Mouse (Mus musculus) urinary bladder, postnatal 10 days (tissue): ENCODE data around the gene Rasa1.

Experiments used
- DNase-seq: peaks from one replicate; pipeline ENCODE4 v3.0.0; 2022; ENCODE audit warnings: low spot score

Rasa1 gene

DNA sequence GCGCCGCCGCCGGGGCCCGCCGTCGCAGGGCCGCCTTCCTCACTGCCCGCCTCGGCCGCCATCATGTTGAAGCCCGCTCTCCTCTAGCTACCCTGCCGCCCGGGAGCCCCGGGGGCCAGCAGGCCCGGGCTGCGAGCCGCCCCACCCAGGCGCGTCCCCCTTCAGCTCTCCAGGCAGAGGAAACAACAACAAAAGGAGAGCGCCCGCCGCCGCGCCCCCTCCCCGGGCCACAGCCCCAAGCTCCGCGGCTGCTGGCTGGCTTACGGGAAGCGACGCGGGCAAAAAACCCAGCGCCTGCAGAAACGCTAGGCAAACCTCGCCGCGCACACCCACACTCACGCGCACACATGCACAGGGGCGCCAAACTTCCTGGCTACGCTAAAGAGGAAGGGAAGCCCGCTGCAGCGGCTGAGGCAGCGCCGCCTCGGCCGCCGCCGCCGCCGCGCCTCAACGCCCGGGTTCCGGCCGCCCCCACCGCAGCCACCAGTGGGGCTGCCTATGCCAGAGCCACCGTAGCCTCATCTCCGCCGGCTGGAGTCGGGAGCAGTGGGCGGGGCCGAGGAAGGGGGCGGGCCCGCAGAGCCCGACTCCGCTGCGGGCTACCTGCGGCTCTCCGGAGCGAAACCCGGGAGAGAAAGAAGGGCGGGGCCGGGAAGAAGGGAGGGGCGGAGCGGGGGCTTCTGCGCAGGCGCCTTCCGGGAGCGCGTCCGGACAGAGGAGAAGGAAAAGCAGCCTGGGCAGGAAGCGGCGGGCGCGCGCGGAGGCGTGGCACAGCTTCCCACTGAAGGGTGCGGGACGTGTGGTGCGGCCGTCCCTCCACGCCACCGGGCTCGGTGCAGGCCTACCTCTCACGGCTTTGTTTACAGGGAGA, at the start of gene Rasa1:
Rasa1 (minus strand) TSS at position 288 of the 871 bp plus-strand sequence.
- peak; percentile 75 for DNase-seq

DNA sequence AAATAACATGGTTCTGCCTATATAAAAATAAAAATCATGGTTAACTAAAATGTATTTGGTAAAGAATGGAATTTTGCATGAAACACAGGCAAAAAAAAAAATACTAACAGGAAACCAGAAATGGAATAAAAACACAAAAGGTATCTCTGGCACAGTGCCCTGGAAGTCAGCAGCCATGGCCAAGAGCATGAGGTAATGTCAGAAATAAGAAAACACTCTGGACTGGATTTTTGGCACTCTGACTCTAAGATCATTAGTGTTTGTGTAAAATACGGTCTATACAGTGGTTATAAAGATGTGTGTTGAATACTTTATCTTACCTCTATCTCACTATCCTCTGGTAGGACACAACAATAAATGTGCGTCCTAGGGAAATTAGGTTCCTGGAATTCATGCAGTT, 22.6 kb upstream of the Rasa1 start:
- no peak for DNase-seq

- DNase-seq, result no peak
These were observed 22.0 kb upstream of the Rasa1 start for GRCm38 (mm10) chr13:85310968-85311367.

DNA sequence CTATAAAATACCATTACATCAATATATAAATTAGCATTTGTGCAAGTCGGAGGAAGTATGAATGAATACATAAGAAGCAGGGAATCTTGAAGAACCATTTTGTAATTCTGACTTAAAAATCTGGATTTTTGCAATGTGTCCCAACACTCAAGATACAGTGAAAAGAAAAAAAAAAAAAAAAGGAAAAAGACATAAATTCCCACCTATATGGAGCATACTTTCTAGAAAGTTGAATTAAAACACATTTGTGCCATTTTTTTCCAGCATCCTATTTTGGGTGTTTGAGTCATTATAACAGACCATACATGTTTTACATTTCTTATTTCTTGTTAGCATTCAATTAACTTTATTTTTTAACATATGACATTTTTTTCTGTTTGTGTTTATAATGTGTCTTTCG, 21.6 kb upstream of the Rasa1 start:
- no peak for DNase-seq

- DNase-seq, result no peak
These were observed 17.1 kb upstream of the Rasa1 start for GRCm38 (mm10) chr13:85306039-85306438.

- no peak for DNase-seq
These were observed 1.7 kb upstream of the Rasa1 start for GRCm38 (mm10) chr13:85290651-85291050.

DNA sequence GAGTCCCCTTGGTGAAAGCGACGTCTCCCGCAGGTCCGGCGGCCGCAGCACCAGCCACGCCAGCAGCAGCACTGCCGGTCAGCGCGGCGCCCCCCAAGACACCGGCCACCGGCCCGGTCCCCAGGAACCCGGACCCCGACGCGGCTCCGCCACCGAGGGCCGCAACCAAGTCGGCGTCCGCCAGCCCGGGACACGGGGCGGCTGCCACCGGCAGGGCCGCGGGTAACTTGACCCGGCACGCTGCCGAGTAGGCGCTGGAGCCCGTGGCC, 422 bp downstream of the Rasa1 start:
- DNase-seq, result no peak

- no peak for DNase-seq
These were observed 905 bp downstream of the Rasa1 start for GRCm38 (mm10) chr13:85287876-85288573.

GRCm38 (mm10) chr13:85282626-85283025, 6.3 kb downstream of the Rasa1 start:
- no peak for DNase-seq

DNA sequence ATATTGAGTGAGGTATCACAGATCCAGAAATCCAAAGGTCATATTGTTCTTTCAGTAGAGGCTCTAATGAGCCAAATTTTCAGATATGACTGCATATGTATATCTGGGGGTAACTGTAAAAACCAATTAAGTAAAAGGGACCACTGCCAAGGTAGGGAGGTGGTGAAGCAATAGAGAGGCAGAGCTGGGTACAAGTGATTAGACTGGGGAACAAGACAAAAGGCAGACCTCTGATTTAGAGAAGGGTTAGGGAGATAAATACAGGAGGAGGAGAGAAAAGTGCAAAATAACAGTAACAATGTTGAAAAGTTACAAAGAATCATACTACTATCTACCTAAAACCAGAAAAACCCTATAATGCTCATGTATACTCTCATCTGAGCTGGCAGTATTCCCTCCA, 10.0 kb downstream of the Rasa1 start:
- no peak for DNase-seq

GRCm38 (mm10) chr13:85274572-85274971, 14.4 kb downstream of the Rasa1 start:
- no peak for DNase-seq

DNA sequence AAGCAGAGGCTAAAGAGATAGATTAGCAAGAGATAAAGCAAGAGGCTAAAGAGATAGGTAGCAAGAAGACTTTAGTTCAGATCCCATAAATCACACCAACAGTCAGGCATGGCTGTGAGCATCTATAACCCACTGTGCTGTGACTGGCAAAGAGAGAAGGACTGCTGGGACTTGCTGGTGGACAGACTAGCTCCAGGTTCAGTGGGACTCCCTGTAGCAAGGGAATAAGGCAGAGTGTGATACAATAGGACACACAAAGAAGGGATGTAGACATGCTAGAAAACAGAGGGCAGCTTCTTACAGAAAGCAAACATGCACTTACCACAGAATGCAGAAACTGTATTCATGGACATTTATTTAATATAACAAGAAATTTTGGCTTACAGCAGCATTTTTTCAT, 15.1 kb downstream of the Rasa1 start:
- DNase-seq, result no peak

GRCm38 (mm10) chr13:85238760-85239159, 50.2 kb downstream of the Rasa1 start:
- no peak for DNase-seq

DNA sequence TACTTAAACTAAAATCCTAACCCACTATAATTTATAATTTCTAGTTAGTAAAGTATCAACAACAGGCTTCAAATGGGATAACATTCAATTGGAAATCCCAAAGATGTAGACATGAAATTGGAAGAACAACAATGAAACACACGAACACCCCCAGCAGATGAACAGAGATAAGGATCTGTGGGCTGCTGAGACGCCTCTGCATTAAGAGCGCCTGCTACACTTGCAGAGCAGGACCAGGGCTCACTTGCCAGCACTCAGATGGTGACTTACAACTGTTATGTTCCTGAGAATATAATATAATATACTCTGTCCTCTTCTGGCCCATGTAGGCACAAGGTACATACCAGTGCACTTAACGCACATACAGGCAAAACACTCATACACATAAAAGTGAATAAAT, 70.3 kb downstream of the Rasa1 start:
- no peak for DNase-seq

- no peak for DNase-seq
These were observed 78.6 kb downstream of the Rasa1 start for GRCm38 (mm10) chr13:85210353-85210752.

- no peak for DNase-seq
These were observed 80.3 kb downstream of the Rasa1 start for GRCm38 (mm10) chr13:85208656-85209055.

- DNase-seq, result no peak
These were observed 81.4 kb downstream of the Rasa1 start for GRCm38 (mm10) chr13:85207493-85207892.

DNA sequence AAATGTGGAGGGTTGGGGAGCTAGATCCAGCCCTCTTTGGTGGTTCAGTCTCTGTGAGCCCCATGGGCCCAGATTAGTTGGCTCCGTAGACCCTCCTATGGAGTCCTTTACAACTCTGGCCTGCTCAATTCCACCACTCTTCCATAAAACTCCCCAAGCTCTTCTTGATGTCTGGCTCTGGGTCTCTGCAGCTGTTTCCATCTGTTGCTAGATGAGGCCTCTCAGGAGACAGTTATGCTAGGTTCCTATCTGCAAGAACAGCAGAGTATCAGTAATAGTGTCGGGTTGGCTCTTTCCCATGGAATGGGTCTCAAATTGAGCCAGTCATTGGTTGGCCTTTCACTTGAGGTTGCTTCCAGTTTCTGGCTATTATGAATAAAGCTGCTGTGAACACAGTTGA, 97.7 kb downstream of the Rasa1 start:
- DNase-seq, result no peak

DNA sequence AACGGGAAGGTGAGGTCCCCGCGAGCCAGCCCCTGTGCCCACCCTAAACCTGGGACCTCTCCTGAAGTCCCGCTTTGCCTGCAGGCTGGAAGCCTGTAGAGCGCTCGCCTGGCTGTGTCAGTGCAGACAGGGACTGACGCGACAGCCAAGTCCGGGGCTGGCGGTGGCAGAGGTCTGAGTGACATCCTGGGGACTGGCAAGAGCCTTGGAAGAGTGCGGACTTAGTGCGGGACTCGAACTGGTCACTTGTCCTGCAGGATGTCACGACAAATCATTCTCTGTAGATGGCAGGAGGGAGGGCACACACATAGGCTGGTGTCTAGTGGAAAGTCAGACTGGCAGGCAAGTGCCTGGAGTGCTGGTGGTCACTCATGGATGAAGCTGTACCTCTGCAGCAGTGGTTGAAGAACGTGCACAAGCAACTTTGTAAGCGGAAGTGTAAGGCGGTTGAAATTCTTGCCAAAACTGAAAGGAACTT, 99.2 kb downstream of the Rasa1 start:
- DNase-seq, result no peak

DNA sequence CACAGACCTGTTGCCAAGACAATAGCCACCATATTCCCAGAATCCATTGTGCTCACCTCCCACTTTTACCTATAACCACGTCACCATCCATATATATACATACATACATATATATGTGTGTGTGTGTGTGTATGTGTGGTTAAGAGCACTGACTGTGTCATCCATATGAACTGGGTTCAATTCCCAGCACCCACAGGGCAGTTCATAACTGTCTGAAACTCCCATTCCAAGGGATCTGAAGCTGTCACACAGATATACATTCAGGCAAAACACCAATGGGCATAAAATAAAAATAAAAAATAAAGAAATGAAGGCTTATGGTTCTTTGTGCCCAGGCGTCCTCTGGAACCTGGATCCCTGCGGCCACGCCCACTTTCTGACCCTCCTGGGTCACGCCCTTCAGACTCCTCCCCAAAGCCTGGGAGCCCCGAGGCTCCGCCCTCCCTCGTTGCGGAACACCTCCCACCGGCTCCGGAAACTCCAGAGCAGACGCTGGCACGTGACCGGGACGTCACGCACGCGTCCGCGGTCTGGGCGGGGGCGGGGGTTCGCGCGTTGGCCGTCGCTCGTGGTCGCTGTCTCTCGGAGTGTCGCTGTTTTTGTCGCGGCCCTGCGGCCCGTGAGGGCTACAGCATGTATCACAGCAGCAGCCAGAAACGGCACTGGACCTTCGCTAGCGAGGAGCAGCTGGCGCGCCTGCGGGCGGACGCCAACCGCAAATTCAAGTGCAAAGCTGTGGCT, 99.9 kb downstream of the Rasa1 start, which contains the start of gene Ccnh:
Ccnh (plus strand) TSS at position 506 of the 741 bp plus-strand sequence.
- peak; percentile 60 for DNase-seq
